Mouse (Mus musculus) liver, postnatal 0 days (tissue): ENCODE measurements around the gene Psmb7. TPM values are rescaled to one million over a fixed set of nuclear protein-coding genes. Genes with fewer than 3 reads are reported as not detected.

Source experiments
- ATAC-seq: fragments of 200-750 bp; cut with Nextera tagmentation; 2 replicates; pipeline ENCODE4 v1.8.0; 2017; ENCODE audit warnings: mild to moderate bottlenecking, moderate library complexity
- DNase-seq: peaks from one replicate; pipeline ENCODE4 v3.0.0-alpha.2; 2016
- H3K27ac ChIP-seq: fragments of 300-500 bp; sonication (generic); 2 replicates; pipeline ENCODE4 v1.5.1; 2014; ENCODE audit warnings: antibody characterized with exemption, moderate library complexity, mild to moderate bottlenecking, low read depth
- H3K27me3 ChIP-seq: fragments of 300-500 bp; sonication (generic); 2 replicates; pipeline ENCODE4 v1.6.1; 2014; ENCODE audit warnings: low read length, control low read depth, mixed read lengths; ENCODE audit not compliant: insufficient read depth
- H3K36me3 ChIP-seq: fragments of 300-500 bp; sonication (generic); replicated peaks from 2 replicates; pipeline ENCODE4 v1.6.1; 2014; ENCODE audit warnings: mild to moderate bottlenecking, control low read depth, low read length, moderate library complexity, mixed read lengths; ENCODE audit not compliant: insufficient read depth
- H3K4me1 ChIP-seq: fragments of 300-500 bp; sonication (generic); 2 replicates; pipeline ENCODE4 v1.6.1; 2014; ENCODE audit warnings: antibody characterized with exemption, mild to moderate bottlenecking, control low read depth; ENCODE audit not compliant: insufficient read depth
- H3K4me2 ChIP-seq: fragments of 300-500 bp; sonication (generic); 2 replicates; pipeline ENCODE4 v1.6.1; 2014; ENCODE audit warnings: low read depth, mild to moderate bottlenecking, low read length, moderate library complexity, mixed read lengths
- H3K4me3 ChIP-seq: fragments of 300-500 bp; sonication (generic); 2 replicates; pipeline ENCODE4 v1.5.1; 2014; ENCODE audit warnings: low read depth, low read length
- H3K9ac ChIP-seq: fragments of 300-500 bp; sonication (generic); replicated peaks from 2 replicates; pipeline ENCODE4 v1.6.1; 2014; ENCODE audit warnings: mild to moderate bottlenecking, moderate library complexity
- H3K9me3 ChIP-seq: fragments of 300-500 bp; sonication (generic); 2 replicates; pipeline ENCODE4 v1.6.1; 2016; ENCODE audit warnings: mild to moderate bottlenecking, control low read depth, low read length, mixed read lengths
- CTCF ChIP-seq: sonication (generic); IDR thresholded peaks from 2 replicates; pipeline ENCODE4 v1.5.1; 2016; ENCODE audit warnings: antibody characterized with exemption, low read depth
- EP300 ChIP-seq: IDR thresholded peaks from 2 replicates; pipeline ENCODE4 v1.6.1; 2016; ENCODE audit warnings: antibody characterized with exemption, low read depth, mild to moderate bottlenecking
- WGBS: fragments of 180-500 bp; shearing (Covaris S2); extraction: QIAGEN DNeasy Blood & Tissue Kit; methylation state at CpG from one replicate; pipeline ENCODE4 v1.1.7; 2014; ENCODE audit not compliant: insufficient replicate concordance; 5-methylcytosine and 5-hydroxymethylcytosine counted together
- polyA plus RNA-seq: library from polyadenylated mRNA; unstranded; fragments of >200 nt; fragmentation: Nextera tagmentation; extraction: Ambion mirVana; gene quantifications from 2 replicates; pipeline ENCODE4 v1.2.1, GENCODE M21; 2015

Gene Psmb7
- polyA plus RNA-seq, 1 experiment from 2014 or later, result 120 TPM

DNA sequence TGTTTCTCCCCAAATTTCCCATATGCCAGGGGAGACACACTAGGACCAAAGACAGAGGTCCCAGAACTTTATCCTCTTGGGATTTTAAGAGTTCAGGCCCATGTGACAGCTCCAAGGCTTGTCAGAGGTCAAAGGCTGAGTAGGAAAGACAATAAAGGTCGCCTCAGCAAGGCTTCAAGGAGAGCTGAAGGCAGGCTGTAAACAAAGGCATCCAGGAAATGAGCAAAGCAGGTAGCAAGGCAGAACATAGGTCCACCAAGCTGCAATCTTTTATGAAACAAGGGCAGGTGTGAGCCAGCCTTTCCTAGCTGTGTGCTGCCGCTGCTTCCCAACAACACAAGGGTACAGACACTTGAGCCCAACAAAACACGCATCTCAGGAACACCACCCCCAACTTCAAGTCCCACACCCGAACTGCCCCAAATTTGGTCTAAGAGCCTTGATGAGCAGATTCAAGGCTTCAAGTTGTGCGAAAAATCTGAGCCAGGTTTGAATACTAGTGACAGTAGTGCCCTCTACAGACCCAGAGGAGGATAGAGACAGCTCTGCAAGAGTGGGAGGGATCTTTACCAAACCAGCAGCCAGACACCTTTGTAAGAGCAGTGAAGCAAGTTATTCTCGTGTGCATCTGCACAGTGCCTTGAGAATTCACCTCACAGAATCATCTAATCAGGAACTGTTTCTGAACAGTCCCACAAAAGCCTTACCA, 52.0 kb downstream of the Psmb7 start:
- H3K27ac ChIP-seq, result no peak overlapping the region
- peak; percentile 54; the same call in 1 of the 2 replicates for ATAC-seq
- no peak overlapping the region for H3K4me2 ChIP-seq
- H3K9ac ChIP-seq, result no peak overlapping the region
- no peak for DNase-seq
- no peak overlapping the region for H3K4me3 ChIP-seq
- H3K9me3 ChIP-seq, result no peaks in the 10 kb centered on the region
- H3K36me3 ChIP-seq, result peaks cover 36% of the 10 kb centered on the region
- H3K27me3 ChIP-seq, result no peaks in the 10 kb centered on the region
- TF ChIP-seq CTCF, result peak; percentile 60
- TF ChIP-seq EP300, result no peak
- H3K4me1 ChIP-seq, result no peaks in the 10 kb centered on the region; the same call in 1 of the 2 replicates
- WGBS, result 66% methylated on average over 6 of the region's 6 CpGs

DNA sequence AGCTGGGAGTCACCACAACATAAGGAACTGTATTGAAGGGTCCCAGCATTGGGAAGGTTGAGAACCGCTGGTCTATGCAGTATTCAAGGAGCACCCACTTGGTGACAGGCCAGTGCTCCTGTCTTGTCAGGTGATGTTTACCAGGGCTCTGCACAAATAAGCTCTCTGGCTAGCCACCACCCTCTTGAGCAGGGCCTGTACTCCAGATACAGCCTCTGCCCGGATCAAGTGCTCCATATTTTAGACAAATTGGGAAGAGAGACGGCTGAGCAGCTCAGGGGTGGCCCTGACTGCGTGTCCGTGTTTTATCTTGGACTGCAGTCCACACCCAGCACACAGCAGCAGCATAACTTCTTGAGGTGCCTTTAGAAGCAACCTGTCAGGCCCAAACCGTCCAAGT, 57.2 kb downstream of the Psmb7 start:
- Histone ChIP-seq H3K27ac (no peak overlapping the region), H3K4me2 (no peak overlapping the region), H3K36me3 (peaks cover 49% of the 10 kb centered on the region), H3K9me3 (no peaks in the 10 kb centered on the region), H3K27me3 (no peaks in the 10 kb centered on the region), H3K4me3 (no peak overlapping the region), H3K9ac (no peak overlapping the region), H3K4me1 (no peaks in the 10 kb centered on the region)
- DNase-seq, result no peak
- 73% methylated on average over 6 of the region's 6 CpGs for WGBS
- TF ChIP-seq CTCF (no peak), EP300 (no peak)
- ATAC-seq, result no peak

DNA sequence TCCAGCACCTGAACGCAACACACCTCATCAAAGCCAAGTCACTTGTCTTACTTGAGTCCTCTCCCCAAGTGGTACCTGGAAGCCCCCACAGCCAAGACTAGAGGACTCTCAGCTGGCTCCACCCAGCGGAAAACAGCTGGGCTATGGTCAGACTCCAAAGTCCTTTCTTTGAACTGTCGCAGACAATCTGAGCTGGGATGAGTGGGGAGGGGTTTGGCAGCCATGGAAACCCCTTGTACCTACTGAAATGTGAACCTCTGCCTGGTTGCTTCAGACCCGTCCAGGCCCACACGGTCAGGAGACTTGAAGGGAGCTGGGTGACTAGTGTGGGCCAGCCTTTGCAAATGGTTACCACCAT, 58.5 kb downstream of the Psmb7 start:
- H3K27me3 ChIP-seq, result no peaks in the 10 kb centered on the region
- 63% methylated on average over 5 of the region's 5 CpGs for WGBS
- H3K4me2 ChIP-seq, result no peak overlapping the region
- peaks cover 53% of the 10 kb centered on the region for H3K36me3 ChIP-seq
- ATAC-seq (peak; percentile 69), DNase-seq (no peak)
- TF ChIP-seq CTCF (no peak), EP300 (no peak)
- H3K4me3 ChIP-seq, result no peak overlapping the region
- H3K9ac ChIP-seq, result no peak overlapping the region
- H3K27ac ChIP-seq, result no peak overlapping the region
- no peaks in the 10 kb centered on the region for H3K4me1 ChIP-seq
- H3K9me3 ChIP-seq, result no peaks in the 10 kb centered on the region

DNA sequence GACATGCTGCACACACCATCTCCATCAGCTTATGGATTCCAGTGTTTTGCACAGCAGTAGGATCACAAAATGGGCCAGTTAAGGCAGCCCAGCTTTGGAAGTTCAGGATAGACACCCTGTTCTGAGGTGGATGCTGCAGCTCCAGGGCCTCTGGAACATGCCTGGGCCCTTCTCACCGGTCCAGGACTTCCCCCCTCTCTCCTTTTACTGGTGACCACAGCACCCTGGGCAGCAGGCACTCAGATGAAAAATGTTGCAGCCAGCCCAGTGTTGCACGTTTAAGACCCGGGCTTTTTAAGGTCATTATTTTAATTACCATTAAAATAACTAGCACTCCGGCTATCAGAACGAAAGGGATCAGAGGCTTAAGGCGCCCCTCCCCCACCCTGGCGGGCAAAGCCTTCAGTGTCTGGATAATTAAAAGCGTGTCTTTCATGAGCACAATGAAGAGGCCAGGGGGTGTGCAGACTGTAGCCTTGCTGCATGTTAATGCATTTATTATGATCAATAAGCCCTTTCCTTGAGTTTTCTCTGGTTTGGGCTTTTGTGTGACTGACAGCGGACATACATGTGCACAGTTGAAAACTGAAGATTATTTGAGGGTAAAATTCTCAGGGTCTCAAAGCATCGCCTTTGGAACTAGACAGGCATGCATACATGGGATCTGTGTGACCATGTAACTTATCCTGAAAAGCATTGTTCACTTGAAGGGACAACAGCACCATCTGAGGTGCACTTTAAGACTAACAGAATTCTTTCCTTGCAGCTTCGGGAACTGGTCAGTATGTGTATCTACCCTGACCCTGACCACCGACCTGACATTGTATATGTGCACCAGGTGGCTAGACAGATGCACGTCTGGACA, 59.1 kb downstream of the Psmb7 start:
- H3K27me3 ChIP-seq, result no peaks in the 10 kb centered on the region
- H3K9me3 ChIP-seq, result no peaks in the 10 kb centered on the region
- H3K4me1 ChIP-seq, result no peaks in the 10 kb centered on the region
- no peak overlapping the region for H3K27ac ChIP-seq
- TF ChIP-seq CTCF, result no peak
- no peak for TF ChIP-seq EP300
- H3K4me2 ChIP-seq, result no peak overlapping the region
- no peak overlapping the region for H3K4me3 ChIP-seq
- no peak overlapping the region for H3K9ac ChIP-seq
- peaks cover 52% of the 10 kb centered on the region for H3K36me3 ChIP-seq
- DNase-seq (no peak), ATAC-seq (peak; percentile 9; the same call in 1 of the 2 replicates)
- 64% methylated on average over 13 of the region's 13 CpGs for WGBS

DNA sequence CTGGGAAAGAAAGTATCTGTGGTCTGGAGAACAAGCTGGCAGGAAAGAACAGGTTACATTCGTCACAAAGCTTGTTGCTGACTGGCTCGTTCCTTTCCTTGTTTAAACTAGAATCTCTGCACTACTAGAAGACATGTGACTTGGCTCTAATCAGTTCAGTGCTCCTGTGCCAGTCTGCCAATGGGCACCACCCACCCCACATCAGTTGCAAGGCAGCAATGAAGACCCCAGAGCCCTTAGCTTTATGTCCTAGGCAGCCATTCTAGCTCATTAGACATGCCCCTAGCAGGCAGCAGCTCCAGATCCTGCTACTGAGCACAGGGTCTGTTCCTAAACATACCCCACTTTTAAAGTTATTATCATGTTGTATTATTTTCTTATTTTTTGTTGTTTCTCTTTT, 59.9 kb downstream of the Psmb7 start:
- H3K4me1 ChIP-seq, result no peaks in the 10 kb centered on the region
- H3K9ac ChIP-seq, result no peak overlapping the region
- 68% methylated on average over 2 of the region's 2 CpGs for WGBS
- H3K4me3 ChIP-seq, result no peak overlapping the region
- DNase-seq (no peak), ATAC-seq (no peak)
- no peaks in the 10 kb centered on the region for H3K27me3 ChIP-seq
- H3K9me3 ChIP-seq, result no peaks in the 10 kb centered on the region
- no peak overlapping the region for H3K4me2 ChIP-seq
- H3K27ac ChIP-seq, result no peak overlapping the region
- TF ChIP-seq CTCF, result no peak
- TF ChIP-seq EP300, result no peak
- peaks cover 45% of the 10 kb centered on the region for H3K36me3 ChIP-seq

DNA sequence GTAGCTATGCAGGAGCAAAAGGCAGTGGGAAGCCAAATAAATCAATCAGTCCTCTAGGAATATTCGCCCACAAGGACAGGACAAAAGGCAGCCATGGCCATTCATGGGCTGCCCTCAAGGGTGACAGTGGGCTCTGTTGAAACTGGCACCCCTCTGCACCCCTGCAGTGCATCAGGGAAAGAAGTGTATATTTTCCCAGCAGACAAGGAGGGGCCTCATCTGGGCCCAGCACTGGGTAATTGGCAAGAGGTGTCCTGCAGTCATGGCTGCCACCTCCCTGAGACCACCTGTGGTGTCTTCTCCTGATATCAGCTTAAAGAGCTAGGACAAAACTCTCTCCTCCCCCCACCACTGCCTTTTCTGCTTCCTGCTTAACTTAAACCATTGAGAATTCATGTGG, 64.4 kb downstream of the Psmb7 start:
- Histone ChIP-seq H3K4me3 (no peak overlapping the region), H3K9ac (no peak overlapping the region), H3K36me3 (peaks cover 25% of the 10 kb centered on the region), H3K27ac (no peak overlapping the region), H3K4me1 (no peaks in the 10 kb centered on the region), H3K9me3 (no peaks in the 10 kb centered on the region), H3K4me2 (no peak overlapping the region), H3K27me3 (no peaks in the 10 kb centered on the region)
- DNase-seq (no peak), ATAC-seq (no peak)
- no peak for TF ChIP-seq CTCF
- TF ChIP-seq EP300, result no peak
- 68% methylated on average over 1 of the region's 1 CpGs for WGBS
